Mouse (Mus musculus) myocyte (in vitro differentiated cells): ENCODE measurements around the gene Gba2.

Experiments
- CEBPB ChIP-seq: IDR thresholded peaks from 2 replicates; pipeline ENCODE4 v1.6.1; 2011; ENCODE audit warnings: mild to moderate bottlenecking, moderate library complexity; ENCODE audit not compliant: poor library complexity, insufficient read depth, severe bottlenecking
- E2F4 ChIP-seq: IDR thresholded peaks from one replicate; pipeline ENCODE4 v1.6.1; 2011; ENCODE audit warnings: mild to moderate bottlenecking, control low read depth, moderate library complexity; ENCODE audit not compliant: insufficient read depth
- MAX ChIP-seq: IDR thresholded peaks from one replicate; pipeline ENCODE4 v1.6.1; 2011; ENCODE audit warnings: low read depth, mild to moderate bottlenecking, control low read depth
- MYOD1 ChIP-seq, 3 experiments: IDR thresholded peaks; one replicate each; pipeline ENCODE4 v1.6.1; 2011; ENCODE audit warnings: control low read depth in 2 of 3, low read depth in 2 of 3, mild to moderate bottlenecking in 2 of 3, moderate library complexity in 1 of 3; ENCODE audit not compliant: insufficient read length in 2 of 3, control insufficient read depth in 1 of 3
- POLR2A ChIP-seq: IDR thresholded peaks from one replicate; pipeline ENCODE4 v1.6.1; 2011; ENCODE audit warnings: low read depth, mild to moderate bottlenecking, control low read depth, moderate library complexity; ENCODE audit not compliant: insufficient read length
- USF1 ChIP-seq: IDR thresholded peaks from one replicate; pipeline ENCODE4 v1.6.1; 2011; ENCODE audit warnings: low read depth, mild to moderate bottlenecking, control low read depth, moderate library complexity

- TF ChIP-seq POLR2A (peak; percentile 48), MYOD1 (IDR thresholded peaks at IDR 0.05; ENCODE audit: control insufficient read depth in 1 of 3, insufficient read length in 2 of 3, low read depth in 2 of 3) (no peak), CEBPB (0 out of 2 replicates have a peak, but pooled peaks have one; percentile 32), USF1 (no peak), E2F4 (no peak), MAX (no peak)
Measured at GRCm38 (mm10) chr4:43558028-43558630, 20.5 kb downstream of the Gba2 start.
